8 mouse cellular contexts compared by ENCODE assay signal in the genomic region with DNA sequence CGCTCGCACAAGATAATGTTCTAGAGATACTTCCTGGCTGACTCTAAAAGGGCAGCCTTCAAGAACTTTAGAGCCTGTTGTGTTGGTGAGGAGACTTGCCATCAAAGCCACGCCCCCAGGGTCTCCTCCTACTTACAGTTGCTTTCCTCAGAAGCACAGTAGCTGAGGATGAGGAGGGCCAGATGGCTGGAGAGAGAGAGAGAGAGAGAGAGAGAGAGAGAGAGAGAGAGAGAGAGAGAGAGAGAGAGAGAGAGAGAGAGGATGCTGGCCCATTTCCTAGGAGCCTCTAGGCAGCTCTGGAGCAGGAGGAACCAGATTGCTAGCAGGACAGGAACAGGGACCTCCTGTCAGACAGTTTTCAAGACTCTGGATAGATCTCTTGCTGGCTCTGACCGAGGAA. TPM values are rescaled to one million over a fixed set of nuclear protein-coding genes. Genes with fewer than 3 reads are reported as not detected.
A peak's percentile ranks its signal among the peaks of the same experiment; 100 is the strongest.
DNase-seq lines count a peak whose midpoint lies in the region; ATAC-seq and TF ChIP-seq lines count a peak whose summit lies in the region.

No protein-coding gene starts in this region.

- H3K4me1 ChIP-seq in heart, embryonic 12.5 days (replicated peaks): peaks cover 77% of the 10 kb centered on the region
- H3K4me1 ChIP-seq in lung, embryonic 16.5 days (replicated peaks; ENCODE audit: control insufficient read depth, insufficient read depth, low read length): peaks cover 64% of the 10 kb centered on the region

- DNase-seq in gastrocnemius, adult 2 months: no peak
- no peak for DNase-seq in gastrocnemius, adult 18-20 months (ENCODE audit: low spot score)
- peak; percentile 33 for DNase-seq in R1 (ENCODE audit: low read depth, low spot score)
- DNase-seq in left cerebral cortex, postnatal 10 days (ENCODE audit: extremely low spot score in 1 of 2, low spot score in 2 of 2): no peak
- no peak for DNase-seq in urinary bladder, postnatal 4 days (ENCODE audit: low spot score in 2 of 2)

- H3K27me3 ChIP-seq in heart, embryonic 12.5 days (replicated peaks): no peaks in the 10 kb centered on the region
- no peaks in the 10 kb centered on the region for H3K27me3 ChIP-seq in lung, embryonic 16.5 days (ENCODE audit: control insufficient read depth, insufficient read depth, low read depth, low read length)

- TF ChIP-seq CTCF in gastrocnemius, adult 2 months (IDR thresholded peaks at IDR 0.05): no peak

- no peaks in the 10 kb centered on the region for H3K9me3 ChIP-seq in heart, embryonic 12.5 days (replicated peaks)
- no peaks in the 10 kb centered on the region for H3K9me3 ChIP-seq in lung, embryonic 16.5 days (ENCODE audit: control insufficient read depth, low read length)

- H3K27ac ChIP-seq in gastrocnemius, adult 2 months: peak overlapping the region; percentile 93
- H3K27ac ChIP-seq in heart, embryonic 12.5 days (ENCODE audit: poor library complexity, severe bottlenecking): peak overlapping the region; percentile 79; the same call in 1 of the 2 replicates
- peak overlapping the region; percentile 76 for H3K27ac ChIP-seq in lung, embryonic 16.5 days (ENCODE audit: low read length)

- no peak for ATAC-seq in heart, embryonic 12.5 days (ENCODE audit: insufficient number of reproducible peaks, low FRiP score)
- ATAC-seq in lung, embryonic 16.5 days (ENCODE audit: low read depth): peak; percentile 15; the same call in 1 of the 2 replicates
- ATAC-seq in erythroblast, adult 5-6 weeks (replicated peaks; ENCODE audit: low FRiP score, poor library complexity, severe bottlenecking): no peak

- peak overlapping the region; percentile 13 for H3K4me3 ChIP-seq in gastrocnemius, adult 2 months
- H3K4me3 ChIP-seq in heart, embryonic 12.5 days: no peak overlapping the region
- H3K4me3 ChIP-seq in lung, embryonic 16.5 days (ENCODE audit: low read length): no peak overlapping the region

- 0 out of 2 replicates have a peak, but pooled peaks cover 2% of the 10 kb centered on the region for H3K36me3 ChIP-seq in heart, embryonic 12.5 days
- H3K36me3 ChIP-seq in lung, embryonic 16.5 days (ENCODE audit: control insufficient read depth, insufficient read depth, low read length): no peaks in the 10 kb centered on the region

- H3K4me2 ChIP-seq in heart, embryonic 12.5 days: peak overlapping the region; percentile 87; the same call in 1 of the 2 replicates
- H3K4me2 ChIP-seq in lung, embryonic 16.5 days (ENCODE audit: low read depth, low read length): no peak overlapping the region

- H3K9ac ChIP-seq in heart, embryonic 12.5 days: no peak overlapping the region
- no peak overlapping the region for H3K9ac ChIP-seq in lung, embryonic 16.5 days (ENCODE audit: low read length)

- 53% methylated on average over 4 of the region's 4 CpGs for WGBS in heart, embryonic 12.5 days
- WGBS in lung, embryonic 16.5 days: 26% methylated on average over 4 of the region's 4 CpGs

- intact Hi-C loops in gastrocnemius, adult 2 months (cut with DNase I): no loop called here
- intact Hi-C loops in left cerebral cortex, postnatal 10 days (cut with DNase I): no loop called here

RNA-seq across cellular contexts. Expression of a gene that starts 23.2 kb away (rescaled TPM):
- 10 to 100 TPM in 1 of 2 experiments, 1 to 10 TPM in 1; 9.9 to 10.1 TPM for total RNA-seq in gastrocnemius, adult 2 months (2021)
- 1 to 10 TPM; 6.1 to 8.9 TPM for total RNA-seq in gastrocnemius, adult 18-20 months (2021)
- polyA plus RNA-seq in heart, embryonic 12.5 days (2016; fragmentation: Nextera tagmentation; extraction: Ambion mirVana): 21.1 and 22.1 TPM in 2 replicates
- 27.3 and 27.9 TPM in 2 replicates for polyA plus RNA-seq in lung, embryonic 16.5 days (2015; fragmentation: Nextera tagmentation; extraction: Ambion mirVana)
- total RNA-seq in left cerebral cortex, postnatal 10 days (2021): 100 to 1,000 TPM; 148 to 156 TPM
- total RNA-seq in erythroblast, adult 5-6 weeks (2015; ENCODE audit: low replicate concordance): 1.5 TPM in 1 of 2 replicates, not detected in the other
- total RNA-seq in erythroblast, adult 5-6 weeks (2017; ENCODE audit: low replicate concordance): 0.28 and 4.2 TPM in 2 replicates

RNA-seq across cellular contexts. Expression of a gene that starts 27.0 kb away (rescaled TPM):
- total RNA-seq in gastrocnemius, adult 2 months (2021): not detected
- under 1 TPM in 1 of 2 experiments, not detected in 1; 0.16 TPM for total RNA-seq in gastrocnemius, adult 18-20 months (2021)
- not detected in 2 replicates for polyA plus RNA-seq in heart, embryonic 12.5 days (2016; fragmentation: Nextera tagmentation; extraction: Ambion mirVana)
- 0.10 and 0.23 TPM in 2 replicates for polyA plus RNA-seq in lung, embryonic 16.5 days (2015; fragmentation: Nextera tagmentation; extraction: Ambion mirVana)
- total RNA-seq in left cerebral cortex, postnatal 10 days (2021): not detected
- not detected in 2 replicates for total RNA-seq in erythroblast, adult 5-6 weeks (2015; ENCODE audit: low replicate concordance)
- not detected in 2 replicates for total RNA-seq in erythroblast, adult 5-6 weeks (2017; ENCODE audit: low replicate concordance)

RNA-seq across cellular contexts. Expression of a gene that starts 30.3 kb away (rescaled TPM):
- total RNA-seq in gastrocnemius, adult 2 months (2021): under 1 TPM in 1 of 2 experiments, not detected in 1; 0.98 TPM
- total RNA-seq in gastrocnemius, adult 18-20 months (2021): under 1 TPM in 1 of 2 experiments, not detected in 1; 0.74 TPM
- 0.82 TPM in 1 of 2 replicates, not detected in the other for polyA plus RNA-seq in heart, embryonic 12.5 days (2016; fragmentation: Nextera tagmentation; extraction: Ambion mirVana)
- 3.4 and 3.7 TPM in 2 replicates for polyA plus RNA-seq in lung, embryonic 16.5 days (2015; fragmentation: Nextera tagmentation; extraction: Ambion mirVana)
- 1 to 10 TPM; 1.8 to 3.1 TPM for total RNA-seq in left cerebral cortex, postnatal 10 days (2021)
- 5.9 TPM in 1 of 2 replicates, not detected in the other for total RNA-seq in erythroblast, adult 5-6 weeks (2015; ENCODE audit: low replicate concordance)
- total RNA-seq in erythroblast, adult 5-6 weeks (2017; ENCODE audit: low replicate concordance): not detected in 2 replicates

RNA-seq across cellular contexts. Expression of a gene that starts 39.5 kb away (rescaled TPM):
- 1 to 10 TPM in 1 of 2 experiments, under 1 TPM in 1; 0.56 to 1.1 TPM for total RNA-seq in gastrocnemius, adult 2 months (2021)
- under 1 TPM; 0.81 to 0.89 TPM for total RNA-seq in gastrocnemius, adult 18-20 months (2021)
- 0.28 and 0.41 TPM in 2 replicates for polyA plus RNA-seq in heart, embryonic 12.5 days (2016; fragmentation: Nextera tagmentation; extraction: Ambion mirVana)
- 1.1 and 1.5 TPM in 2 replicates for polyA plus RNA-seq in lung, embryonic 16.5 days (2015; fragmentation: Nextera tagmentation; extraction: Ambion mirVana)
- total RNA-seq in left cerebral cortex, postnatal 10 days (2021): 1 to 10 TPM; 2.4 to 2.7 TPM
- not detected in 2 replicates for total RNA-seq in erythroblast, adult 5-6 weeks (2015; ENCODE audit: low replicate concordance)
- not detected in 2 replicates for total RNA-seq in erythroblast, adult 5-6 weeks (2017; ENCODE audit: low replicate concordance)

RNA-seq across cellular contexts. Expression of a gene that starts 47.4 kb away (rescaled TPM):
- 1 to 10 TPM; 7.2 to 8.0 TPM for total RNA-seq in gastrocnemius, adult 2 months (2021)
- total RNA-seq in gastrocnemius, adult 18-20 months (2021): 1 to 10 TPM; 7.2 to 8.9 TPM
- polyA plus RNA-seq in heart, embryonic 12.5 days (2016; fragmentation: Nextera tagmentation; extraction: Ambion mirVana): 32.5 and 34.2 TPM in 2 replicates
- 45.0 and 45.7 TPM in 2 replicates for polyA plus RNA-seq in lung, embryonic 16.5 days (2015; fragmentation: Nextera tagmentation; extraction: Ambion mirVana)
- 10 to 100 TPM; 18.6 to 20.2 TPM for total RNA-seq in left cerebral cortex, postnatal 10 days (2021)
- total RNA-seq in erythroblast, adult 5-6 weeks (2015; ENCODE audit: low replicate concordance): 4.0 and 6.3 TPM in 2 replicates
- 2.8 and 2.9 TPM in 2 replicates for total RNA-seq in erythroblast, adult 5-6 weeks (2017; ENCODE audit: low replicate concordance)

Comparison
In these comparisons a context has a peak if more than half of its experiments do, and no peak if none do; other contexts are left out.
1. RNA of a gene that starts 23.2 kb away (total RNA-seq): 148 to 156 TPM in left cerebral cortex, postnatal 10 days; 9.9 to 10.1 TPM in gastrocnemius, adult 2 months, 6.1 to 8.9 TPM in gastrocnemius, adult 18-20 months and 0.28 to 4.2 TPM in erythroblast, adult 5-6 weeks; every median in the first group is over 10 times any median in the second.
2. Peak in every context shown above with its lines, with median percentiles within 50 percentile points of each other: H3K27ac ChIP-seq.